Mouse (Mus musculus) right cerebral cortex, postnatal 36 days (tissue): ENCODE data around the gene Unc79.
A peak's percentile ranks its signal among the peaks of the same experiment; 100 is the strongest.

ENCODE experiments used
- DNase-seq, 2 experiments: peaks; one replicate each; pipeline ENCODE4 v3.0.0; 2022; ENCODE audit warnings: low spot score in 2 of 2, mixed read lengths in 1 of 2

The Unc79 gene

GRCm38 (mm10) chr12:103121928-103122327 is 173.3 kb downstream of the Unc79 start:
- peak in 1 of 2 experiments; percentile 36 for DNase-seq

GRCm38 (mm10) chr12:103123861-103124260 is 175.2 kb downstream of the Unc79 start:
- DNase-seq: no peak

GRCm38 (mm10) chr12:103128914-103129313 is 180.3 kb downstream of the Unc79 start:
- no peak for DNase-seq

GRCm38 (mm10) chr12:103129395-103130248 is 181.0 kb downstream of the Unc79 start:
- no peak for DNase-seq

- DNase-seq: no peak
Measured at GRCm38 (mm10) chr12:103131419-103131818, 182.8 kb downstream of the Unc79 start.

- no peak for DNase-seq
Measured at GRCm38 (mm10) chr12:103142550-103143010, 193.9 kb downstream of the Unc79 start.

GRCm38 (mm10) chr12:103143798-103144565 is 195.3 kb downstream of the Unc79 start:
- no peak for DNase-seq

GRCm38 (mm10) chr12:103150247-103150646 is 201.6 kb downstream of the Unc79 start:
- DNase-seq: no peak

GRCm38 (mm10) chr12:103154927-103155326 is 206.3 kb downstream of the Unc79 start:
- DNase-seq: no peak

- DNase-seq: no peak
Measured at GRCm38 (mm10) chr12:103155406-103155805, 206.7 kb downstream of the Unc79 start.

- no peak for DNase-seq
Measured at GRCm38 (mm10) chr12:103157129-103157910, 208.7 kb downstream of the Unc79 start.

- peak in 1 of 2 experiments; percentile 23 for DNase-seq
Measured at GRCm38 (mm10) chr12:103159016-103159415, 210.4 kb downstream of the Unc79 start.

- DNase-seq: no peak
Measured at GRCm38 (mm10) chr12:103160721-103161120, 212.1 kb downstream of the Unc79 start.

- DNase-seq: no peak
Measured at GRCm38 (mm10) chr12:103163596-103163995, 214.9 kb downstream of the Unc79 start.

- no peak for DNase-seq
Measured at GRCm38 (mm10) chr12:103164101-103165030, 215.7 kb downstream of the Unc79 start.

GRCm38 (mm10) chr12:103168892-103169291 is 220.2 kb downstream of the Unc79 start:
- no peak for DNase-seq

- no peak for DNase-seq
Measured at GRCm38 (mm10) chr12:103183057-103183456, 234.4 kb downstream of the Unc79 start.

- no peak for DNase-seq
Measured at GRCm38 (mm10) chr12:103187020-103187419, 238.4 kb downstream of the Unc79 start.

- no peak for DNase-seq
Measured at GRCm38 (mm10) chr12:103188223-103188622, 239.6 kb downstream of the Unc79 start.

- peak; percentile 67 to 81 for DNase-seq
Measured at GRCm38 (mm10) chr12:103189771-103190170, 241.1 kb downstream of the Unc79 start.

GRCm38 (mm10) chr12:103192996-103193395 is 244.3 kb downstream of the Unc79 start:
- no peak for DNase-seq
